Mouse (Mus musculus) heart, adult 18-20 months (tissue): ENCODE data around the gene AI837181. TPM values are rescaled to one million over a fixed set of nuclear protein-coding genes. Genes with fewer than 3 reads are reported as not detected.
"Not testable (repeated sequence)": the region's sequence is repeated elsewhere in the genome, so short reads cannot be mapped to it uniquely, and the experiment has no call there.

ENCODE experiments used
- DNase-seq, 2 experiments: peaks; one replicate each; pipeline ENCODE4 v3.0.0; 2021 to 2022; ENCODE audit warnings: mixed read lengths in 1 of 2
- long read RNA-seq, 2 experiments: library from polyadenylated mRNA; stranded (forward); transcript quantifications; one replicate each; pipeline ENCODE4 v2.0.0; 2021
- total RNA-seq, 2 experiments: library from RNA; stranded (reverse); gene quantifications; 2 replicates each; pipeline ENCODE4 v1.2.3; 2021

The AI837181 gene
- total RNA-seq = 10 to 100 TPM; 32.1 to 38.3 TPM
- long read RNA-seq, experiment 1, transcript AI837181-202 (2 exons, 1,528 nt) = major isoform, 16 of 67 reads
- long read RNA-seq, experiment 1, partial matches to known transcripts = 0 of 67 reads
- long read RNA-seq, experiment 1, other reads (novel, unspliced or antisense) = 50 of 67 reads
- long read RNA-seq, experiment 2, partial matches to known transcripts = 50 of 55 reads
- long read RNA-seq, experiment 2, other reads (novel, unspliced or antisense) = 0 of 55 reads

GRCm38 (mm10) chr19:5424782-5425741, at the start of gene AI837181, which contains the start of gene Drap1:
Gene AI837181, plus strand, starts transcription at chr19:5425144.
Gene Drap1, minus strand, starts transcription at chr19:5424979.
- peak; percentile 96 to 97 for DNase-seq

GRCm38 (mm10) chr19:5377446-5377845, 47.5 kb upstream of the AI837181 start:
- no peak for DNase-seq

GRCm38 (mm10) chr19:5383326-5383725, 41.6 kb upstream of the AI837181 start:
- no peak for DNase-seq

GRCm38 (mm10) chr19:5384715-5385114, 40.2 kb upstream of the AI837181 start:
- no peak for DNase-seq

- DNase-seq = no peak
Measured at GRCm38 (mm10) chr19:5388011-5388441, 36.9 kb upstream of the AI837181 start.

GRCm38 (mm10) chr19:5388588-5389242, 36.2 kb upstream of the AI837181 start, which contains the start of gene Sart1:
Gene Sart1, minus strand, starts transcription at chr19:5388703.
- DNase-seq = peak; percentile 94 to 98

GRCm38 (mm10) chr19:5389647-5390046, 35.3 kb upstream of the AI837181 start:
- peak; percentile 45 to 52 for DNase-seq

GRCm38 (mm10) chr19:5390416-5390815, 34.5 kb upstream of the AI837181 start:
- no peak for DNase-seq

GRCm38 (mm10) chr19:5392892-5393291, 32.1 kb upstream of the AI837181 start:
- peak; percentile 41 to 79 for DNase-seq

GRCm38 (mm10) chr19:5394168-5394567, 30.8 kb upstream of the AI837181 start:
- DNase-seq = no peak

- DNase-seq = no peak
Measured at GRCm38 (mm10) chr19:5395371-5395770, 29.6 kb upstream of the AI837181 start.

- DNase-seq = not testable (repeated sequence)
Measured at GRCm38 (mm10) chr19:5401073-5401472, 23.9 kb upstream of the AI837181 start.

- no peak for DNase-seq
Measured at GRCm38 (mm10) chr19:5402293-5402692, 22.7 kb upstream of the AI837181 start, which contains the start of gene Tsga10ip. Gene Tsga10ip, minus strand, starts transcription at chr19:5402526.

GRCm38 (mm10) chr19:5405924-5406323, 19.0 kb upstream of the AI837181 start:
- no peak for DNase-seq

- peak; percentile 65 to 74 for DNase-seq
Measured at GRCm38 (mm10) chr19:5406531-5407126, 18.3 kb upstream of the AI837181 start.

GRCm38 (mm10) chr19:5407133-5407532, 17.8 kb upstream of the AI837181 start:
- peak; percentile 70 to 81 for DNase-seq

- peak; percentile 84 to 86 for DNase-seq
Measured at GRCm38 (mm10) chr19:5408057-5409001, 16.6 kb upstream of the AI837181 start.

- peak; percentile 71 to 76 for DNase-seq
Measured at GRCm38 (mm10) chr19:5409068-5409467, 15.9 kb upstream of the AI837181 start.

- no peak for DNase-seq
Measured at GRCm38 (mm10) chr19:5410641-5411040, 14.3 kb upstream of the AI837181 start.

GRCm38 (mm10) chr19:5411961-5412360, 13.0 kb upstream of the AI837181 start:
- DNase-seq = peak in 1 of 2 experiments; percentile 76

- DNase-seq = no peak
Measured at GRCm38 (mm10) chr19:5413840-5414239, 11.1 kb upstream of the AI837181 start.
